Comparison of ENCODE assay signal across 8 mouse cellular contexts in genomic region chr12:55446746-55447395, GRCm38 (mm10). TPM values are rescaled to one million over a fixed set of nuclear protein-coding genes. Genes with fewer than 3 reads are reported as not detected.
A peak's percentile ranks its signal among the peaks of the same experiment; 100 is the strongest.
DNase-seq lines count a peak whose midpoint lies in the region; ATAC-seq lines count a peak whose summit lies in the region.

No protein-coding gene starts in this region.

- no peak overlapping the region for H3K4me3 ChIP-seq in forebrain, embryonic 12.5 days (replicated peaks)
- H3K4me3 ChIP-seq in heart, embryonic 16.5 days (ENCODE audit: low read length): no peak overlapping the region
- H3K4me3 ChIP-seq in liver, embryonic 13.5 days (replicated peaks): no peak overlapping the region
- no peak overlapping the region for H3K4me3 ChIP-seq in stomach, embryonic 14.5 days (ENCODE audit: low read depth, low read length)

- no peak overlapping the region; the same call in 1 of the 2 replicates for H3K9ac ChIP-seq in forebrain, embryonic 12.5 days
- peak overlapping the region; percentile 57 for H3K9ac ChIP-seq in heart, embryonic 16.5 days (ENCODE audit: low read length)
- no peak overlapping the region for H3K9ac ChIP-seq in liver, embryonic 13.5 days
- no peak overlapping the region for H3K9ac ChIP-seq in stomach, embryonic 14.5 days (replicated peaks; ENCODE audit: low read depth, low read length)

- ATAC-seq in forebrain, embryonic 12.5 days (ENCODE audit: low FRiP score): peak; percentile 91
- ATAC-seq in heart, embryonic 16.5 days (replicated peaks; ENCODE audit: extremely low read depth, insufficient read depth, low FRiP score): peak; percentile 85
- ATAC-seq in liver, embryonic 13.5 days (ENCODE audit: low read depth): 0 out of 2 replicates have a peak, but pooled peaks have one; percentile 10
- ATAC-seq in stomach, embryonic 14.5 days (ENCODE audit: insufficient number of reproducible peaks, insufficient read depth, low FRiP score, low read depth): peak; percentile 55; the same call in 1 of the 2 replicates

- peak overlapping the region; percentile 2 for H3K4me2 ChIP-seq in forebrain, embryonic 12.5 days
- H3K4me2 ChIP-seq in heart, embryonic 16.5 days (ENCODE audit: low read depth, low read length): peak overlapping the region; percentile 45
- H3K4me2 ChIP-seq in liver, embryonic 13.5 days: no peak overlapping the region
- no peak overlapping the region for H3K4me2 ChIP-seq in stomach, embryonic 14.5 days (replicated peaks; ENCODE audit: low read depth, low read length)

- no peaks in the 10 kb centered on the region for H3K27me3 ChIP-seq in forebrain, embryonic 12.5 days
- H3K27me3 ChIP-seq in heart, embryonic 16.5 days (ENCODE audit: control insufficient read depth, insufficient read depth, low read length): no peaks in the 10 kb centered on the region
- H3K27me3 ChIP-seq in liver, embryonic 13.5 days: no peaks in the 10 kb centered on the region
- no peaks in the 10 kb centered on the region for H3K27me3 ChIP-seq in stomach, embryonic 14.5 days (ENCODE audit: control insufficient read depth, insufficient read depth, low read length)

- DNase-seq in 416B (ENCODE audit: low read depth): peak; percentile 92
- DNase-seq in brain, embryonic 18.5 days (ENCODE audit: low read depth, low spot score): peak; percentile 71
- peak; percentile 57 to 87 for DNase-seq in kidney, postnatal 25 days
- peak; percentile 8 for DNase-seq in liver, embryonic 13.5 days
- DNase-seq in natural killer cell, adult 2 months (ENCODE audit: low spot score in 2 of 2): peak; percentile 83 to 88

- H3K36me3 ChIP-seq in forebrain, embryonic 12.5 days (replicated peaks): no peaks in the 10 kb centered on the region
- H3K36me3 ChIP-seq in heart, embryonic 16.5 days (ENCODE audit: control insufficient read depth, insufficient read depth): no peaks in the 10 kb centered on the region
- H3K36me3 ChIP-seq in liver, embryonic 13.5 days: no peaks in the 10 kb centered on the region
- H3K36me3 ChIP-seq in stomach, embryonic 14.5 days (ENCODE audit: control insufficient read depth, insufficient read depth, low read length): no peaks in the 10 kb centered on the region

- WGBS in forebrain, embryonic 12.5 days: 30% methylated on average over 13 of the region's 13 CpGs
- WGBS in heart, embryonic 16.5 days: 4% methylated on average over 13 of the region's 13 CpGs
- 28% methylated on average over 13 of the region's 13 CpGs for WGBS in liver, embryonic 13.5 days (ENCODE audit: insufficient replicate concordance)
- WGBS in stomach, embryonic 14.5 days: 40% methylated on average over 13 of the region's 13 CpGs

- peak overlapping the region; percentile 89 for H3K27ac ChIP-seq in forebrain, embryonic 12.5 days
- peak overlapping the region; percentile 98 for H3K27ac ChIP-seq in heart, embryonic 16.5 days (ENCODE audit: low read length)
- peak overlapping the region; percentile 59 for H3K27ac ChIP-seq in liver, embryonic 13.5 days
- H3K27ac ChIP-seq in stomach, embryonic 14.5 days (ENCODE audit: low read length): peak overlapping the region; percentile 76

- H3K9me3 ChIP-seq in forebrain, embryonic 12.5 days: no peaks in the 10 kb centered on the region
- no peaks in the 10 kb centered on the region for H3K9me3 ChIP-seq in heart, embryonic 16.5 days (replicated peaks; ENCODE audit: control insufficient read depth, low read length)
- H3K9me3 ChIP-seq in liver, embryonic 13.5 days (replicated peaks): no peaks in the 10 kb centered on the region
- no peaks in the 10 kb centered on the region for H3K9me3 ChIP-seq in stomach, embryonic 14.5 days (ENCODE audit: control insufficient read depth, low read depth, low read length)

- peaks cover 24% of the 10 kb centered on the region for H3K4me1 ChIP-seq in forebrain, embryonic 12.5 days
- H3K4me1 ChIP-seq in heart, embryonic 16.5 days (ENCODE audit: control insufficient read depth, insufficient read depth, low read length): peaks cover 57% of the 10 kb centered on the region
- H3K4me1 ChIP-seq in liver, embryonic 13.5 days (replicated peaks): peaks cover 32% of the 10 kb centered on the region
- peaks cover 26% of the 10 kb centered on the region for H3K4me1 ChIP-seq in stomach, embryonic 14.5 days (ENCODE audit: control insufficient read depth, insufficient read depth, low read length)

RNA-seq across cellular contexts. Expression of gene Nfkbia, which starts 45.6 kb away (rescaled TPM):
- polyA plus RNA-seq in forebrain, embryonic 12.5 days (2016; fragmentation: Nextera tagmentation; extraction: Ambion mirVana): 36.4 and 39.6 TPM in 2 replicates
- polyA plus RNA-seq in heart, embryonic 16.5 days (2015; fragmentation: Nextera tagmentation; extraction: Ambion mirVana): 80.8 and 85.9 TPM in 2 replicates
- 15.0 and 15.6 TPM in 2 replicates for polyA plus RNA-seq in liver, embryonic 13.5 days (2015; fragmentation: Nextera tagmentation; extraction: Ambion mirVana)
- polyA plus RNA-seq in stomach, embryonic 14.5 days (2014; fragmentation: Nextera tagmentation; extraction: Ambion mirVana): 91.8 and 95.4 TPM in 2 replicates

Comparison
In these comparisons a context has a peak if more than half of its experiments do, and no peak if none do; other contexts are left out.
1. DNase-seq: peak in every context shown above with its lines; median percentile 92 in 416B; 86 in natural killer cell, adult 2 months; 72 in kidney, postnatal 25 days; 71 in brain, embryonic 18.5 days; 8 in liver, embryonic 13.5 days.
2. ATAC-seq: peak in every context shown above with its lines; median percentile 91 in forebrain, embryonic 12.5 days; 85 in heart, embryonic 16.5 days; 55 in stomach, embryonic 14.5 days; 10 in liver, embryonic 13.5 days.
3. H3K4me2 ChIP-seq: peak in forebrain, embryonic 12.5 days (single experiment) and heart, embryonic 16.5 days (single experiment); none in liver, embryonic 13.5 days (single experiment) and stomach, embryonic 14.5 days (single experiment).
4. Peak in every context shown above with its lines, with median percentiles within 50 percentile points of each other: H3K27ac ChIP-seq.